Mouse (Mus musculus) liver, embryonic 13.5 days (tissue): ENCODE data around the gene Vmn1r148. TPM values are rescaled to one million over a fixed set of nuclear protein-coding genes. Genes with fewer than 3 reads are reported as not detected.
"Not testable (repeated sequence)": the region's sequence is repeated elsewhere in the genome, so short reads cannot be mapped to it uniquely, and the experiment has no call there.

Experiments used
- ATAC-seq: fragments of 200-750 bp; cut with Nextera tagmentation; 2 replicates; pipeline ENCODE4 v1.8.0; 2017; ENCODE audit warnings: low read depth, mild to moderate bottlenecking, moderate number of reproducible peaks, moderate library complexity
- DNase-seq: peaks from one replicate; pipeline ENCODE4 v3.0.0; 2022
- H3K27ac ChIP-seq: fragments of 300-500 bp; sonication (generic); 2 replicates; pipeline ENCODE4 v1.5.1; 2015; ENCODE audit warnings: moderate library complexity, mild to moderate bottlenecking, inconsistent platforms
- H3K27me3 ChIP-seq: fragments of 300-500 bp; sonication (generic); 2 replicates; pipeline ENCODE4 v1.6.1; 2015; ENCODE audit warnings: mild to moderate bottlenecking, inconsistent platforms
- H3K36me3 ChIP-seq: fragments of 300-500 bp; sonication (generic); 2 replicates; pipeline ENCODE4 v1.6.1; 2015; ENCODE audit warnings: mild to moderate bottlenecking, inconsistent platforms
- H3K4me1 ChIP-seq: fragments of 300-500 bp; sonication (generic); replicated peaks from 2 replicates; pipeline ENCODE4 v1.6.1; 2015; ENCODE audit warnings: inconsistent platforms
- H3K4me2 ChIP-seq: fragments of 300-500 bp; sonication (generic); 2 replicates; pipeline ENCODE4 v1.6.1; 2015; ENCODE audit warnings: inconsistent platforms, mild to moderate bottlenecking, moderate library complexity
- H3K4me3 ChIP-seq: fragments of 300-500 bp; sonication (generic); replicated peaks from 2 replicates; pipeline ENCODE4 v1.5.1; 2015; ENCODE audit warnings: mild to moderate bottlenecking, inconsistent platforms
- H3K9ac ChIP-seq: fragments of 300-500 bp; sonication (generic); 2 replicates; pipeline ENCODE4 v1.6.1; 2015; ENCODE audit warnings: mild to moderate bottlenecking, inconsistent platforms
- H3K9me3 ChIP-seq: fragments of 300-500 bp; sonication (generic); replicated peaks from 2 replicates; pipeline ENCODE4 v1.6.1; 2016; ENCODE audit warnings: inconsistent platforms
- WGBS: fragments of 180-500 bp; shearing (Covaris S2); methylation state at CpG from one replicate; pipeline ENCODE4 v1.1.7; 2015; ENCODE audit not compliant: insufficient replicate concordance; 5-methylcytosine and 5-hydroxymethylcytosine counted together
- polyA plus RNA-seq: library from polyadenylated mRNA; unstranded; fragments of >200 nt; fragmentation: Nextera tagmentation; extraction: Ambion mirVana; gene quantifications from 2 replicates; pipeline ENCODE4 v1.2.1, GENCODE M21; 2015

The Vmn1r148 gene
- not detected in 2 replicates for polyA plus RNA-seq

DNA sequence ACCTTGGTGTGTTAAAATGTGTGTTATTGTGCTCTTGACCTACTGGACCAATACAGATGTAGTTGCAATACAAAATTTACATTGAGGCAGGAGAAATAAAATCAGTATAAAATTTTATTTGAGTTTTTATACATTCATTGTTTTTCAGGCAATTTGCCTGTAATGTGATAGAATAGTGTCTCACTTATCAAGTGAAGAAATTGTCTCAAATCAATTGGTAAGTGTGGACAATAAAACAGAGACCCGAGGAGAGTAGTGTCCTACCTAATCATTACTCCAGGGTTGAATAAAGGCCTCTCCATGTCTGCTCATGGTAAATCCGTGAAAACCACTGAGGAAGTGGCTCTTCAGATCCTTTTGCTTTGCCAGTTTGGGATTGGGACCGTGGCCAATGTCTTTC lies at the start of gene Vmn1r148:
Gene Vmn1r148, plus strand, starts transcription at position 301 of the 400 bp plus-strand sequence.
- DNase-seq, H3K9ac ChIP-seq, H3K4me1 ChIP-seq, H3K36me3 ChIP-seq, H3K4me3 ChIP-seq, ATAC-seq, H3K27me3 ChIP-seq, H3K4me2 ChIP-seq, H3K9me3 ChIP-seq, H3K27ac ChIP-seq: not testable (repeated sequence)
- no CpG with 5 or more reads among the region's 3 CpGs for WGBS

DNA sequence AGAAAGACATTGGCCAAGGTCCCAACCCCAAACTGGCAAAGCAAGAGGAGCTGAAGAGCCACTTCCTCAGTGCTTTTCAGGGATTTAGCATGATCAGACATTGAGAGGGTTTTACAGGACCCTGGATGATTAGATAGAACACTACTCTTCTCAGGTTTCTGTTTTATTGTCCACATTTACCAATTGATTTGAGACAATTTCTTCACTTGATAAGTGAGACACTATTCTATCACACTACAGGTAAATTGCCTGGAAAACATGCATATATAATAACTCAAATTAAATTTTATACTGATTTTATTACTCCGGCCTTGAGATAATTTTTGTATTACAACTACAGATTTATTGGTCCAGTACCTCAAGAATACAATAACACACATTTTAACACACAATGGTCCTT lies 42.4 kb upstream of the Vmn1r148 start, which contains the start of gene Gm8660:
Gene Gm8660, minus strand, starts transcription at position 101 of the 400 bp plus-strand sequence.
- not testable (repeated sequence) for DNase-seq, H3K9me3 ChIP-seq, H3K9ac ChIP-seq, ATAC-seq, H3K27me3 ChIP-seq, H3K4me3 ChIP-seq, H3K36me3 ChIP-seq, H3K4me1 ChIP-seq, H3K27ac ChIP-seq, H3K4me2 ChIP-seq
- WGBS: no CpG with 5 or more reads among the region's 1 CpGs

DNA sequence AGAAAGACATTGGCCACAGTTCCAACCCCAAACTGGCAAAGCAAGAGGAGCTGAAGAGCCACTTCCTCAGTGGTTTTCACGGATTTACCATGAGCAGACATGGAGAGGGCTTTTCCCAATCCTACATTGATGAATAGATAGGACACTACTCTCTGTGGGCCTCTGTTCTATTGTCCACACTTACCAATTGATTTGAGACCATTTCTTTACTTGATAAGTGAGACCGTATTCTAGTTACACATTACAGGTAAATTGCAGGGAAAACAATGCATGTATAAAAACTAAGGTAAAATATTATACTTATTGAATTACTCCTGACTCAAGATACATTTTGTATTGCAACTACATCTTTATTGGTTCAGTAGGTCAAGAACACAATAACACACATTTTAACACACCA lies 24.7 kb downstream of the Vmn1r148 start, which contains the start of gene Vmn1r149:
Gene Vmn1r149, minus strand, starts transcription at position 101 of the 400 bp plus-strand sequence.
- not testable (repeated sequence) for H3K4me3 ChIP-seq, H3K27ac ChIP-seq, H3K9me3 ChIP-seq, H3K27me3 ChIP-seq, ATAC-seq, H3K4me1 ChIP-seq, H3K36me3 ChIP-seq, H3K9ac ChIP-seq, DNase-seq, H3K4me2 ChIP-seq
- WGBS: no CpG with 5 or more reads among the region's 2 CpGs

- not testable (repeated sequence) for H3K27ac ChIP-seq, ATAC-seq, H3K9ac ChIP-seq, H3K27me3 ChIP-seq, H3K4me2 ChIP-seq, H3K36me3 ChIP-seq, H3K4me1 ChIP-seq, H3K4me3 ChIP-seq, H3K9me3 ChIP-seq, DNase-seq
- WGBS: no CpG with 5 or more reads among the region's 5 CpGs
These were observed 50.6 kb downstream of the Vmn1r148 start, which contains the start of gene Gm10665 for GRCm38 (mm10) chr7:22463975-22464374. Gene Gm10665, minus strand, starts transcription at chr7:22464075.

Other genes with a start within 250 kb of the Vmn1r148 start
- not detected in 2 replicates for gene Vmn1r142, start 249.5 kb upstream of the Vmn1r148 start, polyA plus RNA-seq
- not detected in 2 replicates for gene Vmn1r143, start 224.2 kb upstream of the Vmn1r148 start, polyA plus RNA-seq
- not detected in 2 replicates for gene Gm8653, start 212.3 kb upstream of the Vmn1r148 start, polyA plus RNA-seq
- not detected in 2 replicates for gene Gm8453, start 184.1 kb upstream of the Vmn1r148 start, polyA plus RNA-seq
- gene Gm4187, start 83.9 kb upstream of the Vmn1r148 start, polyA plus RNA-seq: not detected in 2 replicates
- gene Gm8660, start 42.5 kb upstream of the Vmn1r148 start, polyA plus RNA-seq: not detected in 2 replicates
- not detected in 2 replicates for gene Vmn1r149, start 24.6 kb downstream of the Vmn1r148 start, polyA plus RNA-seq
- not detected in 2 replicates for gene Gm10665, start 50.5 kb downstream of the Vmn1r148 start, polyA plus RNA-seq
- not detected in 2 replicates for gene Vmn1r151, start 86.1 kb downstream of the Vmn1r148 start, polyA plus RNA-seq
- gene Vmn1r152, start 109.4 kb downstream of the Vmn1r148 start, polyA plus RNA-seq: not detected in 2 replicates
- not detected in 2 replicates for gene Gm8677, start 121.3 kb downstream of the Vmn1r148 start, polyA plus RNA-seq
- not detected in 2 replicates for gene Gm4201, start 151.8 kb downstream of the Vmn1r148 start, polyA plus RNA-seq
- gene Gm4565, start 174.5 kb downstream of the Vmn1r148 start, polyA plus RNA-seq: not detected in 2 replicates
- gene Vmn1r155, start 244.4 kb downstream of the Vmn1r148 start, polyA plus RNA-seq: not detected in 2 replicates